Mouse (Mus musculus) lung, adult 2 months (tissue): ENCODE measurements around the gene Dhrs3.

Source experiments
- CTCF ChIP-seq: fragments of 200-500 bp; IDR thresholded peaks from 2 replicates; pipeline ENCODE4 v1.5.1; 2011; ENCODE audit warnings: mild to moderate bottlenecking, low read length, control low read depth; ENCODE audit not compliant: insufficient read depth
- POLR2A ChIP-seq: fragments of 200-500 bp; IDR thresholded peaks from 2 replicates; pipeline ENCODE4 v1.6.1; 2011; ENCODE audit warnings: low read depth, mild to moderate bottlenecking, control low read depth, low read length, borderline replicate concordance; ENCODE audit errors: extremely low read depth

GRCm38 (mm10) chr4:144893561-144894486, 1.2 kb downstream of the Dhrs3 start:
- no peak for TF ChIP-seq CTCF
- TF ChIP-seq POLR2A: peak; percentile 19; the same call in 1 of the 2 replicates
